Mouse (Mus musculus) kidney, embryonic 16.5 days (tissue): Measurements from ENCODE around the gene Sparc. TPM values are rescaled to one million over a fixed set of nuclear protein-coding genes. Genes with fewer than 3 reads are reported as not detected.

ENCODE experiments used
- ATAC-seq: fragments of 200-750 bp; cut with Nextera tagmentation; 2 replicates; pipeline ENCODE4 v1.8.0; 2017; ENCODE audit warnings: moderate TSS enrichment; ENCODE audit not compliant: low FRiP score, low TSS enrichment
- H3K27ac ChIP-seq: fragments of 300-500 bp; sonication (generic); 2 replicates; pipeline ENCODE4 v1.5.1; 2014; ENCODE audit warnings: low read length
- H3K27me3 ChIP-seq: fragments of 300-500 bp; sonication (generic); 2 replicates; pipeline ENCODE4 v1.6.1; 2014; ENCODE audit warnings: low read length, control low read depth, mixed read lengths; ENCODE audit not compliant: insufficient read depth
- H3K36me3 ChIP-seq: fragments of 300-500 bp; sonication (generic); 2 replicates; pipeline ENCODE4 v1.6.1; 2014; ENCODE audit warnings: low read length, control low read depth, mixed read lengths; ENCODE audit not compliant: insufficient read depth
- H3K4me1 ChIP-seq: fragments of 300-500 bp; sonication (generic); 2 replicates; pipeline ENCODE4 v1.6.1; 2014; ENCODE audit warnings: low read length, control low read depth, mixed read lengths; ENCODE audit not compliant: insufficient read depth
- H3K4me2 ChIP-seq: fragments of 300-500 bp; sonication (generic); replicated peaks from 2 replicates; pipeline ENCODE4 v1.6.1; 2014; ENCODE audit warnings: low read depth, low read length
- H3K4me3 ChIP-seq: fragments of 300-500 bp; sonication (generic); 2 replicates; pipeline ENCODE4 v1.5.1; 2014; ENCODE audit warnings: mild to moderate bottlenecking, low read length
- H3K9ac ChIP-seq: fragments of 300-500 bp; sonication (generic); replicated peaks from 2 replicates; pipeline ENCODE4 v1.6.1; 2014; ENCODE audit warnings: low read length
- H3K9me3 ChIP-seq: fragments of 300-500 bp; sonication (generic); 2 replicates; pipeline ENCODE4 v1.6.1; 2016; ENCODE audit warnings: low read length, control low read depth
- WGBS: fragments of 180-500 bp; shearing (Covaris S2); extraction: QIAGEN DNeasy Blood & Tissue Kit; methylation state at CpG from one replicate; pipeline ENCODE4 v1.1.7; 2014; 5-methylcytosine and 5-hydroxymethylcytosine counted together
- polyA plus RNA-seq: library from polyadenylated mRNA; unstranded; fragments of >200 nt; fragmentation: Nextera tagmentation; extraction: Ambion mirVana; gene quantifications from 2 replicates; pipeline ENCODE4 v1.2.1, GENCODE M21; 2015

Sparc gene
- polyA plus RNA-seq, 1 experiment from 2014 or later = 1,572 TPM

DNA sequence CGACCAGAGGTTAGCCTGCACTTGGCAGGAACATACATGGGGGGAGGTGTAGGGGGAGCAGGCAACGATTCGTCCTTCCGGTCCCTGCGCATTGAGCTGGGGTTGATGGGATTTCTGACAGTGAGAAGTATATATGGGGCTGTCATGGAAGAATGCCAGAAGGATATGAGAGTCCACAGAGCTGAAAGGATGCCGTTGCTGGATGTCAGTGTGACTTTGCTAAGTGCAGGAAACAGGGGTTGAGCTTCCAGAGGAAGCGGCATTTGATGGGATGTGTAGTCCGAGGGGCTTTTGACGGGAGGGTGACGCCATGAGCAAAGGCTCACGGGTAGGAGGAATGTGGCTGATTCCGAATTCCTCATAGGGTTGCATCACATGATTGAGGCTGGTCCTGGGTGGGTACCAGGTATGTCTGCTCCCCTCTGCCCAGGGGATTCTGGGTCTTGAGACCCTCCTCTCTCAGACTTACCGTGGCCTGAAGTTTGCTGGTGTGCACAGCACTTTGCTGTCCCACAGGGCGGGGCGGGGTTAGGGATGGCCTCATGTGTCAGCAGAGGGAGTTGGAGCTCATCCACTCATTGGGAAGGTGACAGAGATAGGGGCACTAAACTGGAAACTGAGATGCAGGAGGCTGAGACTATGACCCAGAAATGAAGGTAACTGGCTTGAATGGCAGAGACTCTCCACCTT lies 64.7 kb downstream of the Sparc start:
- ATAC-seq = peak; percentile 46; the same call in 1 of the 2 replicates
- H3K4me2 ChIP-seq = no peak overlapping the region

DNA sequence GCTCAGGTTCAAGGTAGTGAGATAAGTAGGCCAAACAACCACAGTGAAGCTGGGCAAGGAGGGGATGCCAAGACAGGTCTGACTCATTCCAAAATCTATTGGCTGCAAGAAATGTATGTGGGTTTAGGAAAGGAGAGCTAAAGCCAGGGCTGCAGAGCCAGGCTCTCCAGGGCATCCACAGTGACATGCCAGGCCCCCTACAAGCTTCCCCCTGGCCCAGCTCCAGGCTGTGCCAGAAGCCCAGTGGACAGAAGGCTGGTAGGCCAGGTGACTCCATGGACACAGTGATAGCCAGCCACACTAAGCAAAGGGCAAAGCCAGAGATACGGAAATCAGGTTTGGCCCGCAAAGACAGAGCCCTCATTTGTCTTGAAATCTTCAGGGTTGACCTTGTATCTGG lies 66.1 kb downstream of the Sparc start:
- Histone ChIP-seq H3K4me1 (peaks cover 3% of the 10 kb centered on the region; the same call in 1 of the 2 replicates), H3K4me2 (no peak overlapping the region), H3K36me3 (no peaks in the 10 kb centered on the region), H3K9me3 (0 out of 2 replicates have a peak, but pooled peaks cover 2% of the 10 kb centered on the region), H3K27ac (no peak overlapping the region), H3K4me3 (no peak overlapping the region), H3K9ac (no peak overlapping the region), H3K27me3 (no peaks in the 10 kb centered on the region)
- ATAC-seq = no peak
- 91% methylated on average over 2 of the region's 2 CpGs for WGBS

More for the DNA sequence above, 64.7 kb downstream of the Sparc start:
- Histone ChIP-seq H3K4me3 (no peak overlapping the region), H3K4me1 (peaks cover 3% of the 10 kb centered on the region; the same call in 1 of the 2 replicates), H3K9ac (no peak overlapping the region), H3K9me3 (0 out of 2 replicates have a peak, but pooled peaks cover 2% of the 10 kb centered on the region), H3K27me3 (no peaks in the 10 kb centered on the region), H3K27ac (no peak overlapping the region), H3K36me3 (no peaks in the 10 kb centered on the region)
- 57% methylated on average over 15 of the region's 15 CpGs for WGBS

Other genes starting within 250 kb of the Sparc start
- gene Slc36a2, start 238.1 kb downstream of the Sparc start, polyA plus RNA-seq = 0.61 and 0.81 TPM in 2 replicates
- gene Slc36a1, start 218.8 kb downstream of the Sparc start, polyA plus RNA-seq = 1.6 and 3.0 TPM in 2 replicates
- gene Fat2, start 86.6 kb downstream of the Sparc start, polyA plus RNA-seq = 0.06 and 0.11 TPM in 2 replicates
- 376 and 406 TPM in 2 replicates for gene Atox1, start 38.1 kb upstream of the Sparc start, polyA plus RNA-seq
- 188 and 197 TPM in 2 replicates for gene G3bp1, start 46.5 kb upstream of the Sparc start, polyA plus RNA-seq
- gene Glra1, start 185.0 kb upstream of the Sparc start, polyA plus RNA-seq = not detected in 2 replicates